Mouse (Mus musculus) liver, adult 2 months (tissue): Measurements from ENCODE around the gene Acer2. TPM values are rescaled to one million over a fixed set of nuclear protein-coding genes. Genes with fewer than 3 reads are reported as not detected.

ENCODE experiments used
- DNase-seq: peaks from one replicate; pipeline ENCODE4 v3.0.0-alpha.2; 2011; ENCODE audit warnings: low read depth, low spot score; ENCODE audit errors: extremely low read depth
- H3K27ac ChIP-seq: fragments of 200-500 bp; replicated peaks from 2 replicates; pipeline ENCODE4 v1.5.1; 2012; ENCODE audit warnings: low read depth, mild to moderate bottlenecking, control low read depth, inconsistent platforms, low read length; ENCODE audit not compliant: insufficient read depth
- H3K27me3 ChIP-seq: fragments of 200-500 bp; 2 replicates; pipeline ENCODE4 v1.6.1; 2012; ENCODE audit warnings: mild to moderate bottlenecking, moderate library complexity, low read length, inconsistent platforms; ENCODE audit not compliant: control insufficient read depth, insufficient read depth
- H3K36me3 ChIP-seq: fragments of 200-500 bp; 2 replicates; pipeline ENCODE4 v1.6.1; 2012; ENCODE audit warnings: low read length, inconsistent platforms; ENCODE audit not compliant: control insufficient read depth, insufficient read depth
- H3K4me1 ChIP-seq: fragments of 200-500 bp; 2 replicates; pipeline ENCODE4 v1.6.1; 2011; ENCODE audit warnings: low read length; ENCODE audit not compliant: control insufficient read depth, insufficient read depth
- H3K4me3 ChIP-seq: fragments of 200-500 bp; 2 replicates; pipeline ENCODE4 v1.5.1; 2011; ENCODE audit warnings: low read depth, mild to moderate bottlenecking, control low read depth, low read length, moderate library complexity; ENCODE audit not compliant: insufficient read depth
- H3K79me2 ChIP-seq: fragments of 200-500 bp; 2 replicates; pipeline ENCODE4 v1.6.1; 2012; ENCODE audit warnings: inconsistent platforms, mild to moderate bottlenecking, low read length, moderate library complexity; ENCODE audit not compliant: control insufficient read depth, insufficient read depth
- H3K9ac ChIP-seq: fragments of 200-500 bp; 2 replicates; pipeline ENCODE4 v1.6.1; 2012; ENCODE audit warnings: low read depth, mild to moderate bottlenecking, control low read depth, inconsistent platforms, low read length
- CTCF ChIP-seq: fragments of 200-500 bp; IDR thresholded peaks from 2 replicates; pipeline ENCODE4 v1.5.1; 2011; ENCODE audit warnings: low read depth, low read length, control low read depth
- POLR2A ChIP-seq: fragments of 200-500 bp; IDR thresholded peaks from 2 replicates; pipeline ENCODE4 v1.6.1; 2011; ENCODE audit warnings: low read length, control low read depth; ENCODE audit not compliant: insufficient read depth; ENCODE audit errors: extremely low read depth
- WGBS: fragments of 180-500 bp; shearing (Covaris S2); methylation state at CpG from one replicate; pipeline ENCODE4 v1.1.7; 2018; 5-methylcytosine and 5-hydroxymethylcytosine counted together
- polyA plus RNA-seq: library from polyadenylated mRNA; depleted of rRNA; stranded (reverse); fragments of >200 nt; gene quantifications from 2 replicates; pipeline ENCODE4 v1.2.3, GENCODE M21; 2012
- total RNA-seq: library from RNA; depleted of rRNA; stranded (reverse); fragments of >200 nt; gene quantifications from 2 replicates; pipeline ENCODE4 v1.2.3, GENCODE M21; 2014

Acer2 gene
- total and polyA plus RNA-seq, 2 experiments = 5.6 to 11.5 TPM

DNA sequence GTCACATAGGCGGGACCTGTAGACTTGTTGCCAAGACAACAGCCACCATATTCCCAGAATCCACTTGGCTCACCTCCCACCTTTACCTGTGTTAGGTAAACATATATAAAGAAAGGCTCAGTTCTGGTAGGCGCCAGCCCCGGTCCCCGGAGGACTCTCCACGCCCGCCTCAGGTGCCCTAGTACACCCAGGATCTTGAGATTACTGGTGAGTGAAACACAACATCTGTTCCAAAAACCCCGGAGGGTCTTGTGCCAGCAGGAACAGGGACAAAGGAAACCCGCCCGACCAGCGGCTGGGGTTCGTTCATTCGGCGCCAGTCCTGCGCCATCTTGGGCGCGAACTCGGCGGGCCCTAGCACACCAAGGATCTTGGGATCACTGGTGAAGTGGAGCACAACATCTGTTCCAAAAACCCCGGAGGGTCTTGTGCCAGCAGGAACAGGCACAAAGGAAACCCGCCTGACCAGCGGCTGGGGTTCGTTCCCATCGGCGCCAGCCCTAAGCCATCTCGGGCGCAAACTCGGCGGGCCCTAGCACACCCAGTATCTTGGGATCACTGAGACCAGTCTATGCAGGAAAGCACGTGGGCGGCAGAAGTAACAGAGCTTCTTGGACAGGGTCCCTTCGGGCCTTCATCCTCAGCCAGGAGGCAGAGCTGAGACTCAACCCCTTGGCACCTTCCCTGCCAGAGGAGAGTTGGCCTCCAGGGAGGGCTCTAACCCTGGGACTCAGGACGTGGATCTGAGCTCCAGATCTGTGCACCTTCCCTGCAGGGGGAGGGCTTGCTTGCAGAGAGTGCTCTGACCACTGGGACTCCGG, 56.6 kb downstream of the Acer2 start:
- H3K79me2 ChIP-seq = no peaks in the 10 kb centered on the region
- H3K4me3 ChIP-seq = peak overlapping the region; percentile 42; the same call in 1 of the 2 replicates
- H3K4me1 ChIP-seq = no peaks in the 10 kb centered on the region
- H3K27ac ChIP-seq = no peak overlapping the region
- TF ChIP-seq POLR2A (no peak), CTCF (no peak)
- no peaks in the 10 kb centered on the region for H3K27me3 ChIP-seq
- no peak for DNase-seq
- 14% methylated on average over 33 of the region's 33 CpGs for WGBS
- no peaks in the 10 kb centered on the region for H3K36me3 ChIP-seq
- no peak overlapping the region for H3K9ac ChIP-seq

DNA sequence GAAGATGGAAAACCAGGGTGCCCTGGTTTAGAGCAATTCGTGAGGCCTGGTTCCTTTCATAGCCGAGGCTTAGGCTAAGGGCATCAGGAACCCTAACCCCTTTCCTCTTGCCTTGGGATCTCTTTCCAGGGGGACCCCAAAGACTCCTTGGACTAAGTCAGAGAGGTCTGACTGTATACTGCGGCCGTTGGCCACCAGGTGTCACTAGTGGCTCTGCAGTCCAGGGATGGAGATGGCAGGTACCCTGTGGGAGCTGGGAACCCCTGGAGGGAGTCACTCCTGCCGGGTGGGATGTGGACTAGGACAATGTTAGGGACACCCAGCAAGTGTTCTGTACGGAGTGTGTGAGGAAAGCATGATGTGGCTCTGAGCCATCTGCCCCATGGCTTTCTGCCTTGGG, 58.8 kb downstream of the Acer2 start:
- TF ChIP-seq CTCF (peak; percentile 57), POLR2A (no peak)
- H3K9ac ChIP-seq = no peak overlapping the region
- WGBS = 86% methylated on average over 6 of the region's 6 CpGs

DNA sequence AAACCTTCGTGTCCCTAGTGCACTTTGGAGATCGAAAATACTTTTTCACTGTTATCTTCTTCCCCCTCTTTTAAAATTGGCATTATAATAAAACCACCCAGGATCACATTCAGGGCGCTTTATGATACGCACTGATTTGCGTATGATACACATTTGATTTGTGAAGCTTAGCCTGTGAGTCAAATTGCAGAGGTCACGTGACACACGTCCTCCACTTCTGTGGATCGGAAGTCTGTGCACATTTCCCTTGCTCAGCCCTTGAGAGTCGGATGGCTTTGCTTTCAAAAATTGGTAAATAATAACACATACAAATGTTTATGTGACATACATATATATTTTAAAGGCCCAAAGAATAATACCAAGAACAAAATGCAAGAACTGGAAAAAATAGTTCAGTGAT, 62.0 kb downstream of the Acer2 start:
- Histone ChIP-seq H3K4me3 (no peak overlapping the region), H3K79me2 (no peaks in the 10 kb centered on the region), H3K36me3 (no peaks in the 10 kb centered on the region), H3K9ac (no peak overlapping the region), H3K4me1 (no peaks in the 10 kb centered on the region), H3K27me3 (no peaks in the 10 kb centered on the region), H3K27ac (no peak overlapping the region)
- 94% methylated on average over 9 of the region's 9 CpGs for WGBS
- no peak for DNase-seq
- no peak for TF ChIP-seq CTCF
- no peak for TF ChIP-seq POLR2A

More for the DNA sequence above, 58.8 kb downstream of the Acer2 start:
- Histone ChIP-seq H3K4me3 (no peak overlapping the region), H3K27ac (no peak overlapping the region), H3K36me3 (no peaks in the 10 kb centered on the region), H3K79me2 (no peaks in the 10 kb centered on the region), H3K4me1 (no peaks in the 10 kb centered on the region), H3K27me3 (no peaks in the 10 kb centered on the region)
- no peak for DNase-seq

DNA sequence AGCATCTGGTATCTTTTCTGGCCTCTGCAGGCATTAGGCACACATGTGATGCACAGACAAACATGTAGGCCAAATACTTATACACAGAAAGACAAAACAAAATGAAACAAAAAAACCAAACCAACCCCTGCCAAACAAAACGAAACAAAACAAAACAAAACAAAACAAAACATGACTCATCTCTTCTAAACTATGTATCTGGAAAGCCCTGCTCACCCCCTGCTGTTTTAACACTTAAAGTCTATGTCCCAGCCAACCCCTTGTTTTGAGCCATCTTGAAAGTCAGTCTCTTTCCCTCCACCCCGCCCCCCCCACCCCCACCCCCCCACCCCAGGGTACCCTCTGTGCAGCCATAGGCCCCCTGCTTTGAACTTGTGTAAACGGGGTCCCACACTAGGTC, 62.5 kb downstream of the Acer2 start:
- Histone ChIP-seq H3K27me3 (no peaks in the 10 kb centered on the region), H3K27ac (no peak overlapping the region), H3K79me2 (no peaks in the 10 kb centered on the region), H3K36me3 (no peaks in the 10 kb centered on the region), H3K4me3 (no peak overlapping the region), H3K9ac (no peak overlapping the region), H3K4me1 (no peaks in the 10 kb centered on the region)
- DNase-seq = no peak
- WGBS = 67% methylated on average over 3 of the region's 3 CpGs
- TF ChIP-seq CTCF = no peak
- no peak for TF ChIP-seq POLR2A

DNA sequence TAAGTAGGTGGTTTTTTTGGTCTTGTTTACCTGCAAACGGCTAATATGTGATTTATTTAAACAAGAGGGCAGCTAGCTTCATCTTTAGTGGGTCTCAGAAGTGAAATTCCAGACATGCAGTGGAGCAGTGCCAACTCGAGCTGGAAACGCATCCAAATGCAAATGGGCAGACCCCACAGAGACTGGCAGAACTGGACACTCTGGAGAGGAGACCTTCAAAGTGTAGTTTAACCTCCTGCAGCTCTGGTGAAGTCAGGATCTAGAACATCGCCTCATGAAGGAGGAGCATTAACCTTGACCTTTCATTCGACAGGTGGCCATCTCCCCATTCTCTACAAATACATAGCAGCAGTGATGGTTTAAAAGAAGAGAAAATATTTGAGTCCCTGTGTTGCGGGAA, 68.5 kb downstream of the Acer2 start:
- H3K9ac ChIP-seq = no peak overlapping the region
- no peak for DNase-seq
- H3K4me1 ChIP-seq = no peaks in the 10 kb centered on the region
- H3K36me3 ChIP-seq = no peaks in the 10 kb centered on the region
- 81% methylated on average over 6 of the region's 6 CpGs for WGBS
- no peak for TF ChIP-seq CTCF
- TF ChIP-seq POLR2A = no peak
- H3K27me3 ChIP-seq = no peaks in the 10 kb centered on the region
- H3K27ac ChIP-seq = no peak overlapping the region
- no peaks in the 10 kb centered on the region for H3K79me2 ChIP-seq
- H3K4me3 ChIP-seq = no peak overlapping the region

DNA sequence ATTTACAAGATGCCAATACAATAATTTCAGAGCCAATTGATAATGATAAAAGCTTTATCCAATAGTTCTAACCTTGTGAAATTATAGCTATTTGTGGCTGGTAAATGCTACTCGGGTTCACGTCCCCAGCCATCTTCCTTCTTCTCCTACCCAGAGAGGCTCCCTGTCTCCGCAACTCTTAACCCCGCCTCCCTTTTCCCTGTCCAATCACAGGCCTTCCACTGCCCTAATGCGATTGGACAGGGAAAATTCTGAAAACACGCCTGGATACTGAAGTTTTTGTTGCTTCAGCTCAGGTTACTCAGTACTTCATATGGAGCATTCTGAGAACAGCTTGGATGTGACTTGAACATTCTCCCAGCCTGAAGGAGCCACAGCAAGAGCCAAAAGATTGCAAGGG, 69.1 kb downstream of the Acer2 start:
- Histone ChIP-seq H3K27me3 (no peaks in the 10 kb centered on the region), H3K9ac (no peak overlapping the region), H3K4me3 (no peak overlapping the region), H3K79me2 (no peaks in the 10 kb centered on the region), H3K4me1 (no peaks in the 10 kb centered on the region), H3K27ac (no peak overlapping the region), H3K36me3 (no peaks in the 10 kb centered on the region)
- TF ChIP-seq CTCF = no peak
- TF ChIP-seq POLR2A = no peak
- no peak for DNase-seq
- 62% methylated on average over 6 of the region's 6 CpGs for WGBS
